Mouse (Mus musculus) stomach, postnatal 0 days (tissue): Measurements from ENCODE around the gene Best2. TPM values are rescaled to one million over a fixed set of nuclear protein-coding genes. Genes with fewer than 3 reads are reported as not detected.

Experiments
- ATAC-seq: fragments of 200-750 bp; cut with Nextera tagmentation; 2 replicates; pipeline ENCODE4 v1.8.0; 2017; ENCODE audit not compliant: low FRiP score, low TSS enrichment
- DNase-seq: peaks from one replicate; pipeline ENCODE4 v3.0.0-alpha.2; 2016; ENCODE audit warnings: low spot score
- H3K27ac ChIP-seq: fragments of 300-500 bp; sonication (generic); replicated peaks from 2 replicates; pipeline ENCODE4 v1.5.1; 2014; ENCODE audit warnings: mild to moderate bottlenecking, control low read depth
- H3K27me3 ChIP-seq: fragments of 300-500 bp; sonication (generic); 2 replicates; pipeline ENCODE4 v1.6.1; 2014; ENCODE audit warnings: low read length; ENCODE audit not compliant: control insufficient read depth, insufficient read depth
- H3K36me3 ChIP-seq: fragments of 300-500 bp; sonication (generic); 2 replicates; pipeline ENCODE4 v1.6.1; 2014; ENCODE audit warnings: low read length, mixed read lengths; ENCODE audit not compliant: control insufficient read depth, insufficient read depth
- H3K4me1 ChIP-seq: fragments of 300-500 bp; sonication (generic); replicated peaks from 2 replicates; pipeline ENCODE4 v1.6.1; 2014; ENCODE audit warnings: antibody characterized with exemption; ENCODE audit not compliant: control insufficient read depth, insufficient read depth
- H3K4me2 ChIP-seq: fragments of 300-500 bp; sonication (generic); replicated peaks from 2 replicates; pipeline ENCODE4 v1.6.1; 2014; ENCODE audit warnings: low read depth, mild to moderate bottlenecking, control low read depth, moderate library complexity
- H3K4me3 ChIP-seq: fragments of 300-500 bp; sonication (generic); 2 replicates; pipeline ENCODE4 v1.5.1; 2014; ENCODE audit warnings: low read depth, low read length, control low read depth
- H3K9ac ChIP-seq: fragments of 300-500 bp; sonication (generic); 2 replicates; pipeline ENCODE4 v1.6.1; 2014; ENCODE audit warnings: mild to moderate bottlenecking, low read length, control low read depth, mixed read lengths
- H3K9me3 ChIP-seq: fragments of 300-500 bp; sonication (generic); 2 replicates; pipeline ENCODE4 v1.6.1; 2016; ENCODE audit warnings: low read length; ENCODE audit not compliant: control insufficient read depth
- CTCF ChIP-seq: IDR thresholded peaks from 2 replicates; pipeline ENCODE4 v1.5.1; 2016; ENCODE audit warnings: antibody characterized with exemption, low read depth, mild to moderate bottlenecking, moderate library complexity
- EP300 ChIP-seq: optimal IDR thresholded peaks from 2 replicates; pipeline ENCODE3; 2016; ENCODE audit warnings: antibody characterized with exemption
- WGBS: fragments of 180-500 bp; shearing (Covaris S2); extraction: QIAGEN DNeasy Blood & Tissue Kit; methylation state at CpG from one replicate; pipeline ENCODE4 v1.1.7; 2014; 5-methylcytosine and 5-hydroxymethylcytosine counted together
- polyA plus RNA-seq: library from polyadenylated mRNA; unstranded; fragments of >200 nt; fragmentation: Nextera tagmentation; extraction: Ambion mirVana; gene quantifications from 2 replicates; pipeline ENCODE4 v1.2.1, GENCODE M21; 2015

Best2 gene
- polyA plus RNA-seq, 1 experiment from 2014 or later: 0.16 TPM

DNA sequence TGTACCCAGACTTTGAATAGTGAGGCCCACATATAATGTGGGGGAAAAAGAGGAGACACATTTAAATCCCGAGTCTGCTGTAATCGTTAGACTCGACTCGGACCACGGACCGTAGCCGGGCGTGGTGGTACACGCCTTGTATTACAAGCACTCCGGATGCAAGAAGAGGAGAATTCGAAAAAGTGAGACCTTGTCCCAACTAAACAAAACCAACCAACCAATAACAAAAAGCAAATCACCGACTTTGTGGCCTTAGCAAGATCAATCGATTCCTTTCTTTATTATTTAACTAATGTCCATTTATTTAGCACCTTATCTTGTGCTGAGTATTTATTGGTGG lies 13.2 kb upstream of the Best2 start:
- peak; percentile 46 for DNase-seq
- Histone ChIP-seq H3K36me3 (peaks cover 20% of the 10 kb centered on the region), H3K9me3 (no peaks in the 10 kb centered on the region), H3K9ac (peak overlapping the region; percentile 99), H3K27me3 (no peaks in the 10 kb centered on the region), H3K27ac (peak overlapping the region; percentile 95), H3K4me3 (peak overlapping the region; percentile 99), H3K4me1 (peaks cover 3% of the 10 kb centered on the region; the same call in 1 of the 2 replicates), H3K4me2 (peak overlapping the region; percentile 91)
- TF ChIP-seq EP300 (no peak), CTCF (no peak)
- 2% methylated on average over 13 of the region's 13 CpGs for WGBS
- ATAC-seq: no peak

DNA sequence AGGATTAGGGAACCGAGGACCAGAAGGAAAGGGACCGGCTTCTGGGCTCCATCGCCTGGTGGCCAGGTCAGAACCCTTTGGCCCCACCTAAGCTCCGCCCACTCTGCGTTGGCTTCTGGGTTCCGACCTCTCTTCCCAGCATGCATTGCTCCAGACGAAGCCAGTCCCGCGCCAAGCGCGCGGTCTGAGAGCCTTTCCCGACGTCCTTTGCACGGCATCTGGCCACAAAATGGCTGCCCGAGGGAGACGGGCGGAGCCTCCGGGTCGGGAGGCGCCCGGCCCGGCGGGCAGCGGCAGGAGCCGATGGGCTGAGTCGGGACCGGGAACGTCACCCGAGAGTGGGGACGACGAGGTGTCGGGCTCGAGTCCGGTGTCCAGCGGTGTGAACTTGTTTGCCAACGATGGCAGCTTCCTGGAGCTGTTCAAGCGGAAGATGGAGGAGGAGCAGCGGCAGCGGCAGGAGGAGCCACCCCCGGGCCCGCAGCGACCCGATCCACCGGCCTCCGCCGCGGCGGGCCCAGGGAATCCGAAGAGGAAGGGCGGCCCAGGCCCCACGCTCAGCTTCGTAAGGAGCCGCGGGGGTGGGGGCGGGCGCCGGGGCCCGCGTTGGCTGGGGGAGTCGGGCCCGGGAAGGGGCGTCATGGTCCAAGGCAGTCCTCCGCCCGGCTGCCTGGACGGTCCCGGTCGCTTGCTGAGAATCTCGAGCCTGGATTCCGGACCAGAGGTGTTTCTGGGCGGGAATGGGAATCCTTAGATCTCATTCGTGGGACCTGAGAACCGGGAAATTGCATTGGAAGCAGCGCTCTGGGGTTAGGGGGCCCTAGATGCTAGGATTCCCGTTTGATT lies 12.6 kb upstream of the Best2 start, which contains the start of gene Trir:
Gene Trir (plus strand): TSS at position 154 of the 846 bp plus-strand sequence.
- peak within 1 kb of the TSS; percentile 91 for H3K4me2 ChIP-seq
- no peaks in the 10 kb centered on the region for H3K27me3 ChIP-seq
- H3K9me3 ChIP-seq: no peaks in the 10 kb centered on the region
- H3K4me3 ChIP-seq: peak within 1 kb of the TSS; percentile 99
- peak within 1 kb of the TSS; percentile 95 for H3K27ac ChIP-seq
- H3K4me1 ChIP-seq: peaks cover 3% of the 10 kb centered on the region; the same call in 1 of the 2 replicates
- peak; percentile 96 for DNase-seq
- WGBS: under 1% methylated on average over 65 of the region's 75 CpGs
- H3K36me3 ChIP-seq: peaks cover 14% of the 10 kb centered on the region
- peak; percentile 83 for ATAC-seq
- peak within 1 kb of the TSS; percentile 99 for H3K9ac ChIP-seq
- TF ChIP-seq EP300 (no peak), CTCF (no peak)

DNA sequence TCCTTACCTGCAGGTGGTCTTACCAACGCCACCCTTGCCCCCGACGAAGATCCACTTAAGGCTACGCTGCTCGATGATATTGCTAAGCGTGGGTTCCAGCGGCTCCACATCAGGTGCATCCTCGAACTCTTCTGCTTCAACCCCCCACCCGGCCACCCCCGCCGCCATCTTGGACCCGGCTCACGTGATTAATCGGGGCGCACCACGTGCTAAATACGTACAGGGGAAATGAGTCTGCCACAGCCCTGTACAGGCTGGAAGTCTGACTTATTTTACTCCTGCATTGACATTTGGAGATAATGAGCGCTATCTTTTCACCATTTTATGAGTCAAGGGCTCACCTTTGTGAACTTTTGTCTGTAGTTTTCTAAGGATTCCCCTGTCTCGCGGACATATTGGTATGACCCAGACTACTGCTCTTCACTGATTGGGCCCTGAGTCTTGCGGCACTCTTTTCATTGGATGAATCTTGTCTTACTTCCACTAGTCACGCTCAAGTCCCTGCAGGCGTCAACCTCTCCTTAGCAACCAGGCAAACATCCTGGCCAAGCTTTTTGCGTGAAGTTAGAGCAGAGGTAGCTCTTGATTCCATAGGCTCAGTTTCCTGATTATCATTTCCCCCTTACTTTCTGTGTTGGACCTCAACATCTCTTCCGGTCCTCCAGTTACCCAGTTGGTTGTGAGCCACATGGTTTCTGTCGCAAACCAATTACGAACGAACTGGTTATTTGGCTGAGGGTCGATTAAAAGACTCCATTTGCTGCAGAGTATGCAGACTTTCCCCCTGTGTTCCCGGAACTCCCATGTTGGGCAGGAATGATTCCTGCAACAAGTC lies 11.0 kb upstream of the Best2 start, which contains the start of gene Asna1:
Gene Asna1 (minus strand): TSS at position 184 of the 835 bp plus-strand sequence.
- WGBS: 3% methylated on average over 30 of the region's 30 CpGs
- Histone ChIP-seq H3K27ac (peak within 1 kb of the TSS; percentile 95), H3K9me3 (no peaks in the 10 kb centered on the region), H3K4me1 (peaks cover 3% of the 10 kb centered on the region; the same call in 1 of the 2 replicates), H3K36me3 (peaks cover 12% of the 10 kb centered on the region), H3K4me2 (peak within 1 kb of the TSS; percentile 91), H3K9ac (peak within 1 kb of the TSS; percentile 81), H3K4me3 (peak within 1 kb of the TSS; percentile 79), H3K27me3 (no peaks in the 10 kb centered on the region)
- no peak for TF ChIP-seq CTCF
- DNase-seq (peak; percentile 85), ATAC-seq (peak; percentile 92)

DNA sequence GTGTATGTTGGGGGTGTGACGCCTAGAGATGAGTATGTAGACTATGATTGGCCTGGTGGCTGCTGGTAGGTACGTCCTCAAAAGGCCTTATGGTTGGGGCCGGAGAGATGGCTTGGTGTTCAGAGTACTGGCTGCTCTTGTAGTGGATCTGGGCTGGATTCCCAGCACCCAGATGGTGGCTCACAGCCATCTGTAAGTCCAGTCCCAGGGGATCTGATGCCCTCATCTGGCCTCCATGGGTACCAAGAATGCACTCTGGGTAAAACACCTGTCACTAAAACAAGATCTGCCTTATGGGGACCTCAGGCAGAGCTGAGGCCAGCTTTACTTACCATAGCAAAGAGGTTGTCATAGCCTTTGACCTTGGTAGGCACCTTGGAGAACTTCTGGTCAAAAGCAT lies 9.5 kb upstream of the Best2 start:
- DNase-seq (no peak), ATAC-seq (no peak)
- 90% methylated on average over 3 of the region's 3 CpGs for WGBS
- Histone ChIP-seq H3K27me3 (no peaks in the 10 kb centered on the region), H3K9ac (no peak overlapping the region), H3K4me2 (peak overlapping the region; percentile 91; the same call in 1 of the 2 replicates), H3K4me3 (no peak overlapping the region), H3K4me1 (peaks cover 3% of the 10 kb centered on the region; the same call in 1 of the 2 replicates), H3K9me3 (no peaks in the 10 kb centered on the region), H3K36me3 (peaks cover 17% of the 10 kb centered on the region), H3K27ac (no peak overlapping the region)
- no peak for TF ChIP-seq CTCF
- no peak for TF ChIP-seq EP300

DNA sequence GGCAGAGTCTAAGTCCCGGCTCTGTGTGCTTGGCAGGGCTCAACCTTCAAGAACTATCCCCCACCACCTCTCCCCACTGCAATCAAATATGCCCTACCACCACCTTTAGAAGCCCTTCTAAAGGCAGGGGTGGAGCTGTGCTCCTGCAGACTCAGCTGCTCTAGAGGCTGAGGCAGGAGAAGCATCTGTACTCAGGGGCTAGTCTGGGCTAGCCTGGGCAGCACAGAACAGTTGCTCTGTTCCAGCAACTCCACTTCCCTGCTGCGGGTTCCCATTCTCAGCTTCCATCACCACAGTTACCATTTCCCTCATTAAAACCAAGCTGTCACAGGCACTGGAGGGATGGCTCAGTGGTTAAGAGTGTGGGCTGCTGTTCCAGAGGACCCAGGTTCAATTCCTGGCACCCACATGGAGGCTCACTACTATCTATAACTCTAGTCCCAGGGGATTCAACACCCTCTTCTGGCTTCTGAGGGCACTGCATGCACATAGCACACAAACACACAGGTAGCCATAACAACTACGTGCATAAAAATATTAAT lies 7.3 kb upstream of the Best2 start:
- Histone ChIP-seq H3K27me3 (no peaks in the 10 kb centered on the region), H3K36me3 (peaks cover 27% of the 10 kb centered on the region), H3K27ac (no peak overlapping the region), H3K9me3 (no peaks in the 10 kb centered on the region), H3K4me2 (no peak overlapping the region), H3K4me3 (no peak overlapping the region), H3K4me1 (0 out of 2 replicates have a peak, but pooled peaks cover 3% of the 10 kb centered on the region), H3K9ac (no peak overlapping the region)
- TF ChIP-seq CTCF: peak; percentile 28
- TF ChIP-seq EP300: no peak
- ATAC-seq (no peak), DNase-seq (no peak)
- WGBS: 92% methylated on average over 3 of the region's 3 CpGs
